Mouse (Mus musculus): ENCODE measurements at regions not wholly inside any gene's neighbourhood (a gene's known extent, or its start where the extent isn't known, plus 50 kb on each side); places are given as distances from the start of the nearest gene placed in this dataset.

GRCm38 (mm10) chr10:9086666-9087065 is 200.8 kb upstream of the Sash1 start:
- DNase-seq (ENCODE audit: low read depth, low spot score): no peak

GRCm38 (mm10) chr10:9085441-9085840 is 199.6 kb upstream of the Sash1 start:
- no peak for DNase-seq (ENCODE audit: low read depth, low spot score)

GRCm38 (mm10) chr10:9074916-9075315 is 189.0 kb upstream of the Sash1 start:
- DNase-seq (ENCODE audit: low read depth, low spot score): no peak

GRCm38 (mm10) chr10:9071630-9072029 is 185.8 kb upstream of the Sash1 start:
- no peak for DNase-seq (ENCODE audit: low read depth, low spot score)

DNA sequence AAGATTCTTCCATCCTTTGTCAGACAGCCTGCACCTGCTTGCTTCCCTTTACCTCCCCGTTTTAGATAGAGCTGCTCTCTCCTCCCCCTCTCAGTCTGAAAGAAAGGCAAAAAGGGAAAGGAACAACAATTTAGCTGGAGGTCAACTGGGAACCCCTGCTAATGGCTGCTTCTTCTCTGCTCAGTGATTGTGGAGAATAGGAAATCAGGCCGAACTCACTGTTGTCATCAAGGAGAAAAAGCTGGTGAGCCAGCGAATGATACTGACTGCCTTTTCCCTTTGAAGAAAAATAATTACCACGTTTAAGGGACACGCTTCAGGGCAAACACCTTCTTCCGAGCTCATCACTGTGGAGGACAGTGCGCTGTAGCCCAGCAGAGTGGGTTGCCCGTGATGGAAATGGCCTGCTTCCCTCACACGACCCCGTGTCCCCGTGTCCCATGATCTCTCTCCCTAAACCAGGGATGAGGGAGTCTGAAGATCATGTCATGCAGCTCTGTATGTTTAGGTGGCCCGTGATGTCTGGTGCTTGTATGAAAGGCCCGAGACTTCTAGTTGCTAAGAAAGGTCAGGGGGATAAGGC is 183.8 kb upstream of the Sash1 start:
- no peak for DNase-seq (ENCODE audit: low read depth, low spot score)

- no peak for DNase-seq (ENCODE audit: low read depth, low spot score)
Measured at GRCm38 (mm10) chr10:9066566-9066965, 180.7 kb upstream of the Sash1 start.

DNA sequence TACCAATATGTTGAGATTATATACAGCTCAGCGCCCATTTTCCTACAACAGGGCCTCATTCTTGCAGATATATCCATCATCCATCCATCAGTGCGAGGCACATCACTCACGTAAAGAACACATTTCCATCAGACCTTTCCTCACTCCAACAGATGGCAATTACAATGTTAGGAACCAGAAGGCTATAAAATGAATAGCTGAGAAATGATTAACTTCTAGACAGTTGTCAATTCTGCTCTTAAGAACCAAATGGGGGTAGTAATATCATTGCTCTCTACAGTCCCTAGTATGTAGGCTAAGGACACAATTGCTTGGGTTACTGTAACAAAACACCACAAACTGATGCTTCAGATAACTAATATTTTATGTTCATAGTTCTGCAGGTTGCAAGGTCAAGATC is 176.1 kb upstream of the Sash1 start:
- no peak for DNase-seq (ENCODE audit: low read depth, low spot score)

DNA sequence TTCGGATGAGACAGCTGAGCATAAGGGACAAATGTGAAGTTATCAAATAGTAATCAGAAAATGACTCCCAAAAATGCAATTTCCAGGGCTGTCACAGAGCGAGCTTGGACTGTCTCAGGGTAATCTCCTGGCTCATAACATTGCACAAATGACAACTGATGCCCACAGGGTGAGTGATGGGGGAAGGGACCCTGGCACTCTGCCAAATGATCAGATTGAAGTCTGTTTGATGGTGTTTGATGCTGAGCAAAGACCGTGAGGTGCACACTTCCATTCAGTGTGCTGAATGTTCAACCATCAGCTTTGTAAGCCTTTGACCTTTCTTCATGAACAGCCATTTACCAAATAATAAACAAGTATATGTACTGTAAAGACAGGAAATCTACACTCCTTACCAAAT is 169.4 kb upstream of the Sash1 start:
- no peak for DNase-seq (ENCODE audit: low read depth, low spot score)

GRCm38 (mm10) chr10:9053371-9053770 is 167.5 kb upstream of the Sash1 start:
- DNase-seq (ENCODE audit: low read depth, low spot score): peak; percentile 50

GRCm38 (mm10) chr10:9047341-9047740 is 161.5 kb upstream of the Sash1 start:
- no peak for DNase-seq (ENCODE audit: low read depth, low spot score)

DNA sequence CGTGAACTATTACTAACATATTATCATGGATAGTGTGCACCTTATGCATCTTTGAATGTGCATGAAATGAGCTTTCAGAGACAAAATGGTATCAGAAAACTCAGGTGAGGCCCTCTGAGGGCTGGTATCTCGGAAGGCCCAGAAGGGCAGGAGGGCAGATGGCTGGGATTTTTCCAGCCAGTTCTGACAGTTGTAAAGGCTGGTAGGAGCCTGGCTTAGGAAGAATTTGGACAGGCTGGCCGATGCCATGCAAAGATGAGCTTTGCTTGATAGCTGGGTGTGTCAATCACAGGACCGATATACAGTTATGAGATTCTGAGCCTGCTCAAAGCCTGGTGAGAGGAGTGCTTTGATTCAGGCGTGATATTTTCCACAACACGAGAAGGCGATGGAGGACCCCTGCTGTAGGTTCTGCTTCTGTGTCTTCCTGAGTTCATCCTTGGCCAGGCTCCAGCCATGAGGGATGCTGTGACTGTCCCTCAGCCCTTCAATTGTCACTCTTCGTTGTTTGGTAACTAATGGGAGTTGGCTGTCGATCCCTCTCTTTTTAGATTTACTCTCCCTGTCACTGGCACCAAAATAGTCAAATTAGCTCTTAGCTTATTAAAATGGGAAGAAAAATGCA is 159.0 kb upstream of the Sash1 start:
- DNase-seq (ENCODE audit: low read depth, low spot score): no peak

GRCm38 (mm10) chr10:9043507-9043906 is 157.6 kb upstream of the Sash1 start:
- no peak for DNase-seq (ENCODE audit: low read depth, low spot score)

GRCm38 (mm10) chr10:9030486-9030885 is 144.6 kb upstream of the Sash1 start:
- DNase-seq (ENCODE audit: low read depth, low spot score): no peak

DNA sequence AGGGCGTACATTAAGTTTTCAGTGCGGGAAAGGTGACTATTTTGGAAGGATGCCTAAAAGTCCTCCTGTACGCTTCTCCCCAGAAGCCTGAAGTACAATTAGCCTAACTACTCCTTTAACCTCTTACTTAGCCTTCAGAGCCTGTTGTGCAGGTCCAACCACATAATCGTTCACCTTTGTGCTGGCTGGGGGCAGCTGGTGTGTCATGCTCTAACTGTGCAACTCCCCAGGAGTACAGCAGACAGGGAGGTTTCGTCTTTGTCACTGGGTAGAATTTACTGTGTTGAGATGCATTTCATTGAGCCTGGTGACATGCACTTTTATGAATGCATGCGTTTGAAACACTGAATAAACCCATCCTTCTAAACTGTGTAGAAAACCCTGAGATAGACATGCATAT is 143.6 kb upstream of the Sash1 start:
- DNase-seq (ENCODE audit: low read depth, low spot score): no peak

DNA sequence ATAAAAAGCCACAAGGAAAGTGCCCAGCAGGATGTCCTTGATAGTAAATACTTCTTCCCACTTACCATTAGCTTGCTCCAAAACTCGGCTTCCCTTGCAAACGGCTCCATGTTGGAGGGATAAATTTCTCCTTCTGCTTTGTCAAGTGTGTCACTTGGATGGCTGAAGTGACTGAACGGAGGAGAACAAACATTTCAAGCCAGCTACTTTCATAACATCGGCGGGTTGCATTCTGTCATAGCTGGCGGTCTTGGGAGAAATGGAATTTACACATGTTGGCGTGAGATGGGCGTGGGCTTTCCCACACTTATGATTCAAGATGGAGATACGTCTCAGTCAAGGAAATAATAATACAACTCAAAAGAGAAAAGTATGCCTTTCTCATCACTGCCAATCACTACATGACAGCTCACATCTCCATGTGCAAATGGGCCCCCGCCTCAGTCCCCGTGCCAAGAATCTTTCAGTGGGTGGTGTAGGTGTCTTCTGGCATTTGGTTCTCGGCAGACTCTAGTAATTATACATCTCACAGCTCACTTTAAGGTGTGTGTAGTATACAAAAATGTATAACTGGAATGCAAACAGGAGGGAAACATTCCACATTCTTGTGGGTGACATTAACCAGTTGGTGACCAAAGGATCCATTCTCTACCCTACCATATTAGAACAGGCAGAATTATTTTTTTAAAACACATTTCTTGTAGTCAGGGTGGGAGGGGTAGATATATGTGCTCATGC is 141.4 kb upstream of the Sash1 start:
- no peak for DNase-seq (ENCODE audit: low read depth, low spot score)

GRCm38 (mm10) chr10:9014810-9015505 is 129.1 kb upstream of the Sash1 start:
- DNase-seq (ENCODE audit: low read depth, low spot score): no peak

GRCm38 (mm10) chr10:9013549-9013925 is 127.7 kb upstream of the Sash1 start:
- DNase-seq (ENCODE audit: low read depth, low spot score): no peak

DNA sequence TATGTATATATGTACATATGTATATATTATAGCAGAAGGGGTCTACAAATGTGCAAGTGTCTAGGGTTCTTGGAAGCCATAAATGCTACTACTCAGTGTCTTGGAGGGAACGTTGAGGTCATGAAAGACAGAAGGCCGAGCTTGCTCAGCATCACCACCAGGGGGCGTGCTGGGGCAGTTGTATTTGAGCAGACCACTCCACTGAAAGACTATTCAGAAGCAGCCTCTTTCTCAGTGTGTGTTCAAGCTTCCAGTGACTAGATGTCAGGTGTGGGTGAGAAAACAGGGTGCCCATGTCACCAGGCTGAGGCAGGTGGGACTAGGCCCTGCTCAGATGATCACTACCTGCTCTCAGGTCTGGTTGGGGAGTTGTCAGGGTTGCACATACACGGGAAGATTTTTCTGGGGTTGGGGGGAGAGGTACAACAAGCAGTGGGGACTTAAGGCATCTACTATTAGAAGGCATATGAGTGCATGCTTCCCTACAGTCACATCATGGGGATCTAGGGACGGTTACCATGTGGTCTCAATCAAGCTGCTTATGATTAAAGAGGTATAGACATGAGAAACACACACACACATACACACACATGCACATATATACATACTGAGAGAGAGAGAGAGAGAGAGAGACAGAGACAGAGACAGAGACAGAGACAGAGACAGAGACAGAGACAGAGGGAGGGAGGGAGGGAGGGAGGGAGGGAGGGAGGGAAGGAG is 127.1 kb upstream of the Sash1 start:
- no peak for DNase-seq (ENCODE audit: low read depth, low spot score)

- DNase-seq (ENCODE audit: low read depth, low spot score): no peak
Measured at GRCm38 (mm10) chr10:9011906-9012305, 126.0 kb upstream of the Sash1 start.

DNA sequence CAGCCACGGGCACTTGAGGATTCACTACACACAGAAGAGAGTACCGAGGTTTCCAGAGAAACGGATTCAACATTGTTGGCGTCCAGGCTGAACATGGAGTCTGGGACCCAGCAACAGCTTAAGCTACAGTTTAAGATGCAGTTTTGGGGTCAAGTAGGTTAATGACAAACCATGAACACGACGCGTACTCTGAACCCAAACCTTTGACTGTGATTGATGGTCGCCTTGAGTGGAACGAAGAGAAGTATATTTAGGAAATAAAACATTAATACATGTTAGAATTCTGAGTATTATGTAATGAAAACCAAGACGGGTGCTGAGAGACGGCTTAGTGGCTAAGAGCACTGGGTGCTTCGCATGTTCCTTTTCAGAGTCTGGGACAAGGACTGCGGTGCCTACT is 124.3 kb upstream of the Sash1 start:
- no peak for DNase-seq (ENCODE audit: low read depth, low spot score)

GRCm38 (mm10) chr10:9005140-9005909 is 119.5 kb upstream of the Sash1 start:
- DNase-seq (ENCODE audit: low read depth, low spot score): no peak

Measured in telencephalon, adult 2 months (tissue).